Mouse (Mus musculus) cerebral cortex, adult 2 months (tissue): ENCODE measurements around the gene Dlg1.

ENCODE experiments used
- WGBS: fragments of 180-500 bp; shearing (Covaris S2); methylation state at CpG from one replicate; pipeline ENCODE4 v1.1.7; 2018; 5-methylcytosine and 5-hydroxymethylcytosine counted together

Gene Dlg1

DNA sequence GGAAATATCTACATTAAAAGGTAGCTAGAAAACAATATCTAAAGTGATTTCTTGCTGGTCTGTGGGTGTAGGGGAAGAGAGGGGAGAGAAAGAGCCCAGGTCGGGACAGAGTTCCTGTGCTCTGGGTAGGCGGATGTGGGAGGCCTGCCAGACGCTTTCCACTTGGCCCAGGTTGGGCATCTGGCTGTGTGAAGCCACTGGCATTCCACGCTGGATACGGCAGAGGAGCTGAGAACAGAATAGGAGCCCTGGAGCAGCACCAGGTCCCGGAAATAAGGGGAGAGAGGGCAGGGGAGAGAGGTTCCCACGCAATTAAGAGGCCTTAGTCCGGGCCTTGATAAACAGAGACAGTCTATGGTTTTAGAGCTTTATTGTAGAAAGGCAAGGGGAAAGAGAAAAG, 77.0 kb downstream of the Dlg1 start:
- 44% methylated on average over 8 of the region's 8 CpGs for WGBS

DNA sequence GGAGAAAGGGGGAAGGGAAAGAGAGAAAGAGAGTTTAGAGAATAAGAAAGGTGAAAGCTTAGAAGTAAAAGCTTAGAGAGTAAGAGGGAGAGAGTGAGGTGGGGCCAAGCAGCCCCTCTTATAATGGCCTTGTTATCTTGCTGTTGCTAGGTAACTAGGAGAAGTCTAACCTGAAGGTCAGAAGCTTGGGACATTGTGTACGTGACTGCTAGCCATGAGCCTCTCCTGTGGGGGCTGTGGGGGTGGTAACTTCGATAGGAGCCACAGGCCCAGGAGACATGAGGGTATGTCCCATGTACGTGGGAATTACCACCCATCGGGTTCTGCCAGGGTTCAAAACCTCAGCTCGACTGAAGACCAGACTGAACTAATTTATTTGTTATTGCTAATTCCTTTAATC, 77.5 kb downstream of the Dlg1 start:
- WGBS: 82% methylated on average over 5 of the region's 5 CpGs

DNA sequence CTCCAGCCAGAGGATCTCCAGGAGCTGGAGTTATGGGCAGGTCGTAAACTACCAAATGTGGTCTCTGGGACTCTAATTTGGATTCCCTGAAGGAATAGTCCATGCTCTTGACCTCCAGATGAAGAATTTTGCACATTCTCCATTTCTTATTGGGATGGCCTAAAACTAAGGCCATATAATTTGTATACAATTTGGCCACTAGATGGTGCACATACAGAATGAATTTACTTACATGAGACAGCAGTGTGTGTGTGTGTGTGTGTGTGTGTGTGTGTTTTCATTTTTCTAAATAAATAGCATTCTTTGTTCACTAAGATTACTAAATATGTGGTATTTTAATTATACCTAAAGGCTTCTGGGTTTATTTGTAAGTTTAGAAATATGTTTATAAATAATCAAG, 87.3 kb downstream of the Dlg1 start:
- 88% methylated on average over 1 of the region's 1 CpGs for WGBS

DNA sequence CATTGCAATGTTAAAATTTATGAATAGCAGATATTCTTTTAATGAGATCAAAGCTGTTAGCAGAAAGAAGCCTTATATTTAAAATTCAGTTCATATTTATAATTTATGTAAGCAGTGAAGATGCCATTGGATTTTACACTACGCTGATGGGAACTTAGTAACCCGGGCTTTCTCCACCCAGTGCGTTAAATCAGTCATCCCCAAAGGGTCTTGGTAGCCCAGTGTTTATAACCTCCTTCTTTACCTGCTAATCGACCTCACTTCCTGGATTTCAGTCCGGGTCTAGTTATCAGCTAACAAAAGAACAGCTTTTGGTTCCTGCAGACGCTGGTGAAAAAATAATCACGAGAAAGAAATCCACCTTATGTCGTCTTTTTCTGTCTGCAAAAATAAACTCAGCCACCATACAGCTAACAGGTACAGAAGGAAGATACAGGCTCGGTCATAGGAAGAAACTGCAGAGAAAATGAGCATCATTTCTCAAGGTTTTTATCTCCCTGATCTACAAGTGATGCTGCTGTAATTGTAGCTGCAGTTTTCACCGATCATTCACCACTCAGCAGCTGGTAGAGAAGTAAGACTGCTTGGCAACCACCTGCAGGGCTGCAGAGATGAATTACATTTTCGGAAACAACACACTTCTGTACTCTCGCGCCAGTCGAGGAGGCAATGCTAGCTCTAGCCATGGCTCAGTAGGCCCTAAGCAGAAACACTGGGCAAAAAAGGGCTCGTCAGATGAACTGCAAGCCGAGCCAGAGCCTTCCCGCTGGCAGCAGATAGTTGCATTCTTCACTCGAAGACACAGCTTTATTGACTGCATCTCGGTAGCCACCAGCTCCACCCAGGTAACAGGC, 91.2 kb downstream of the Dlg1 start:
- WGBS: 19% methylated on average over 19 of the region's 19 CpGs

DNA sequence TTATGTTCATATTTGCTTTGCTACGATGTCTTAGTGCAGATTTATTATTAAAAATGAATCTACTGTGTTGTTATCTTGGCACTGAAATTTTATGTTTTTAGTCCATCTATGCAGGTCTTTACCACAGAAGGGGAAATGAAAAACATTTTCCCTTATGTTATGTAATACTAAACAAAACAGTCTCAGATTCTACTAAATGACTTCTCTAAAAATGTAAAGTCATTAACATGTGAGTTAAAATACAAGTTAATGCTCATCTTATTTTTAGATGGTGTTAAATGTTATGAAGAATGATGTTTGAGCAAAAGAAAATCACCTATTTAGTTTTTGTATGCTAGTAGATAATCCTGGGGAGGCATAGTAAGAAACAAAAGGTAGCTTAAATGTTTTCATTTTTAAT, 91.8 kb downstream of the Dlg1 start:
- 25% methylated on average over 1 of the region's 1 CpGs for WGBS

DNA sequence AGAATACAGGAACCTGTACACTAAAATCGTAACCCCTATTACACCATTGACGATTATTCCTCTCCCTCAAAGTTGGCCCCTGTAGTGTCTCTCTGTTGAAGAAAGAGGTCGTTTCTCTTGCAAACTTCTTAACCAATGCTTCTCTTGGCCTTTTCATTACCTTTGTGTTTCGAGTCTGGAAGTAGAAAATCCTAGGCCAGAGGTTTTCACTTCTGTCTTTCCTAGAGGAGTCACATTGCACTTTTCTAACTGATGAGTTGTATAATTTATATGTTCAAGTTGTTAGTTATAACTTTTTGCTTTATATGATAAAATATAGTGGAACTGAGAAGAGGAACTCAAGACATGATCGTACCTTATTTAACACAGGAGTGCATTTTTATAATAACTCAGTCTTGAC, 93.2 kb downstream of the Dlg1 start:
- WGBS: 43% methylated on average over 5 of the region's 5 CpGs

DNA sequence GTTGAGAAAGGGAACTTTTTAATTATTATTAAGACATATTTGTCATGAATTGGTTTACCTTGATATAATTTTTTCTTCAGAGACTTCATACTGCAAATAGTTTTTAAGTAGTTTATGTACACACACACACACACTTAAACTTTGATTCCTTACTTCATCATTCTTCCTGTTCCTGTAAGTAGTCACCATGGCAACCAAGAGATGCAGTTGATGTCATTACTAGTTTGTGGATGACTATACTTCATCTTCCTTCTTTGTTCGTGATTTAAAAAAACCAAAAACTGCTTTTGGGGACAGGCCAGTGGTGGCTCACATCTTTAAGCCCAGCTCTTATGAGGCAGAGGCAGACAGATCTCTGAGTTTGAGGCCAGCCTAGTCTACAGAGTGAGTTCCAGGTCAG, 94.4 kb downstream of the Dlg1 start:
- 38% methylated on average over 1 of the region's 1 CpGs for WGBS

DNA sequence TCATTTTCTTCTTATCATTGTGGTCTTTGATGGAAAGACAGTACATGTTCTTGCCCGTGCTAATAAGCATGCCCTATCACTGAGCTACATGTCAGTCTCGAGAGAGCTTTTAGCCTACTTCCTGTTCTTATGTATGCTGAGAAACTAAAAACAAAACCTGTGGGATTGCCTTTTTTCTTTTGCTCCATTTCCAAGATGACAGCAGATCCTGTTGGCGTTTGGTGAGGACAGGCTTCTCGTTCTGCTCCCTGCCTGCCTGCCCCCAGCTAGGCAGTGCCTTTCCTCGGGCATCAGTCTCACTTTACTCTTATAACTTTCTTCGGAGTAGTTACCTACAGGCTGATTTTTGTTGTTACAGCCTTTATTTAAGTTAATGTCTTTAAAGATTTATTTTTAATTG, 96.2 kb downstream of the Dlg1 start:
- WGBS: 38% methylated on average over 6 of the region's 6 CpGs

DNA sequence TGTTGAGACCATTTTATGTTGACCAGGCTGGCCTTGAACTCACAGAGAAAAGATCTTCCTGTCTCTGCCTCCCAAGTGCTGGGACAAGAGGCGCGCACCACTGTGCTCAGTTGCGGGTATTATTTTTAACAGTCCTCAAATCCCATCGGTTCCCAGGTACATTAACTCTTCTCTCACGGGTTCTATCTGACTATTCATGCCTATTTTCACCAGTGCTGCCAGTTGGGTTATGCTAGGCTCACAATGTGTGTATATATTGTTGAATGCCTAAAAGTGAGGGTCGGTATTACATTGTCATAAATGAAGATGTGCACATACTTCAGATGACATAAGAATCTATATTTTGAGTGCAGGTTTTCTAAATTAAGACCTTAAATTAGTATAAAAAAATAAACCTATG, 103.1 kb downstream of the Dlg1 start:
- 72% methylated on average over 6 of the region's 6 CpGs for WGBS

DNA sequence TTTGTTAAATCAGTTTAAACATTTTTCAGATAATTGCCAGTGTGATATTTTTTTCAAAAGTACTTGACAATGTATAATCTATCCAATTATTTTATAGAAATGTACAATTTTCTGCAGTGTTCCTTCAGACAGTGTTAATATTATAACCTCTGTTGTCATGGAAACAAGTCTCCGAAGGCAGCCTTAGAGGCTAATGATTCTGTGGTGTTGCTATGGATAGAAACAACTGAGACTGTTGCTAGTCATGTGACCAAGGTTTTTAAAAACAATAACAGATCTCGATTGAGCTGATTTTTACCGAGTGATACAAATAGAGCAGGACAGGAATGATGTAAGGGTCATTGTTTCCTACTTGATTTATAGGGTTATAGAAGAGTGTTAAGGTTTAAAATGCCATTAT, 103.5 kb downstream of the Dlg1 start:
- WGBS: 12% methylated on average over 3 of the region's 3 CpGs

DNA sequence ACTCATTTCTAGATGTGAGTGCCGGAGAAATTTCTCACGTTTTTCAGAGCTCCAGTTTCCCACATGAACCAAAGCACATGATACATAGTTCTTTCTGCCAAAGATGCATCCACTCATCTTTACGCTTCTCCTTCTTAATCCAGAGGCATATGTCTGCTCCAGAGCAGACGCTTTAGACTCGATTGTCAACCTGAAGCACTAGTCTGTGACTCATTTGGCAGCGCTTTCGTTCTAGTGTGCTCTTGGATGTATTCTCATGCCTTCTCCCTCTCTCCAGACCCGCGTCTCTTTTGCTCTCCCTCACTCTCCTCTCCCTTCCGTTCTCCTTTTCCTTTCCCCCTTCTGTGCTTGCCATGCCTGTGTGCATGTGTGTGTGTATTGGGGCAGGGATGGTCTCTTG, 112.7 kb downstream of the Dlg1 start:
- 47% methylated on average over 10 of the region's 10 CpGs for WGBS

DNA sequence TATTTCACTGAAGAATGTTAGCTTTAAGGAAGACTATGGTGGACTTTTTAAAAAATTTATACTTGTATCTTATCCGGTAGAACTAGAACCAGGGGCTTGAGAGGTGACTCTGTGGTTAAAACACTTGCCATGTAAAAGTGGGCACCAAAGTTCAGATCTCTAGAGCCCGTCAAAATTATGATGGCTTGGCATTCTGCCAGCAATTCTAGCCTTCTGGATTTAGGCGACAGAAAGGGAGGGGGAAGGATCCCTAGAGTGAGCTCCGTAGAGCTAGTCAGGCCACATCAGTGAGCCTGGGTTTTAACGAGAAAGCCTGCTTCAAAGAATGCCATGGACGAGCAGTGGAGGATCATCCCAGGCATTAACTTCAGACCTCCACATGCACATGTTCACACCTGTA, 117.8 kb downstream of the Dlg1 start:
- WGBS: 49% methylated on average over 6 of the region's 6 CpGs

DNA sequence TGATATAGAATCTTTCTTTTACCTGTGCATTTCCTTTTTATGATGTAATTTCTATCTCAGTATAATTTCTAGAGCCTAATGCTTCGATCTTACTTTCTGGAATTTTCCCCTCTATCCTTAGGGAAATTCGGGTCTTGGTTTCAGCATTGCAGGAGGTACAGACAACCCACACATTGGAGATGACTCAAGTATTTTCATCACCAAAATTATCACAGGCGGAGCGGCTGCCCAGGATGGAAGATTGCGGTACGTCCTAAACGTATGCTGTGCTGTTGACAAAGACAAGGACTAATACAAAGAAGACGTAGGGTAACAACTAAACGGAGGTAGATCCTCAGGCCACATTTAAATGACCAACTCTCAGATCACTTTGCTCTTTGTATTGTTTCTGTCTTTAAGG, 126.8 kb downstream of the Dlg1 start:
- WGBS: 52% methylated on average over 9 of the region's 9 CpGs

DNA sequence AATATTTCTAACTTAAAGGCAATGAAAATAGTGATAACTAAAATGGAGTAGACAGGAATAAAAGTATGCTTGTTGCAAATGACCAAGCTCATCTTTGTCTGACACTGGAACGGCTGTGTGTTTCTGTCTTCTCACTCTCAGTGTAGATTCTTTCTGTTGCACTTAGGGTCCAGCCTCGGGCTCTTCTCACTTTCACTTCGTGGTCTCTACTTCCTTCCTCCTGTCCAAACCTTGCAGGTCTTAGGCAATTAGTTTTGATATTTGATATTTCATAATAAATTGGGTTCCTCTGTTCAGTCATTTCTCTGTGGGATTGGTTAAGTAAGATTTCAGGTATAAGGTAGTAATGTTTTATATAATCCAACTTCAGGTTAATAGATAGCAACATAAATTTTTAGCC, 140.4 kb downstream of the Dlg1 start:
- 78% methylated on average over 3 of the region's 3 CpGs for WGBS

DNA sequence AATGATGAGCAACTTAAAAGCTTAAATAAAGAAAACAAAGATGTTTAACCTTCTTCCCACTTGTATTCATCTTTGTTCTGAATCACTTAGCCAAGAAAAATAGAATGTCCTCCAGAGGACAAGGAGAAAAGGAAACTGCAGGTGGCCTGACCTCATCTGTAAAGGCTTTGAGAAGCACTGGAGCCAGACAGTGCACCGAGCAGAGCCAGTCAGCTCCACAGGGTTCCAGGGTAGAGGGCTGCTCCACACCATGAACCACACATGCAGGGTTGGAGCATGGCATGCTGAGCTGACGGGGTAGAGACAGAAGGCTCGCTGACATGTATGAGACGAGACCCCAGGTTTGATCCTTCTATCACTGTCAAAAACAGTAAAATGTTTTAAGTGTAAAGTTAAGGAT, 162.8 kb downstream of the Dlg1 start:
- WGBS: 64% methylated on average over 4 of the region's 4 CpGs

DNA sequence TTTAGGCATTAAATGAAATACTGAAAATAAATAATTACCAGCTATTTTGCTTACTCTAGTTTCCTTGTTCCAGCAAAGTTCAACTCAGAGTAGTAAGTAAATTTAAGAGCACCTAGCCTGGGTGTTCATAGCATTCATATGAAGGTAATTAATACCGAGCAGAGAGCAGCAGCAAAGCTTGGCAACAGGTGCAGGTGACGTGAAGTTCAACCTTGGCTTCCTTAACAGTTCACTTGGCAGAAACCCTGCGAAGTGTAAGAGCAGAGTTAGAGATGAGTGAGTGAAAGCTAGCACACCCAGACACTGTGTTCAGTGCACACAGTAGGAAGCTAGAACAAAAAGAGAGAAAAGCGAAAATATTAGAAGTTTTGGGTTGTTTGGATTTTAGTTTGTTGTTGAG, 167.5 kb downstream of the Dlg1 start:
- WGBS: 82% methylated on average over 4 of the region's 4 CpGs

DNA sequence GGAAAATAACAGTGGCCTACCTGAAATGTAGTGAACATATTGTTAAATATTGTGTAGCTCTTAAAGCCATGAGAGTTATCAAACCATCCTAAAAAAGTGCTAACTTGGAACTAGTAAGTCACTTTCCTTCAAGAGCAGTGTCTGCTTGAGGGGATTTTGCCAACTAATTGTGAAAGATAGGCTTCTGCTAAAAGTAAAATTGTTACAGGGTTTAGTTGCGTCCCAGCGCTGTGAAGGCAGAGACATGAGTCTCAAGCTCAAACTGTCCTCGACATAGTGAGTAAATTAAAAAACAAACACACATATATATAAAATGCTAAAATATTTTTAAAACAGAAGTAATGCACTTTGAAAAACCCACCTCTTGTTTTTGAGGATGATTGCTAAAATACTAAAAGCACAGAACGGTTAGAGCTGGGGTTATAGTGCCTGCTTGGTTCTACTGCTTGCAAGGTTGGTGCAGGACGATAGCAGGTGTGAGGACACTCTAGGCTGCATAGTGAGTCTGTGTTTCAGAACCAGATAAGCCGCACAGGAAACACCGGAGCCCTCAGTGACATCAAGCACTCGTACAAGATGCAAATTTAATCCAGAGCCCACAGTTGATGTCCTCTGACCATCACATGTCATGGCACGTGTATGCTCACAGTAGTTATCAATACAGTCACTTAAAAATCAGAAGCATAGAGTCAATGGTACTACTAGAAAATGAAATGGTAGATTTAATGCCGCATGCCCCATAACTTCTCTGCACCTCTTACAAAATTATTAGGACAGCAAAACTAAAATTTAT, 169.6 kb downstream of the Dlg1 start:
- WGBS: 89% methylated on average over 10 of the region's 10 CpGs

DNA sequence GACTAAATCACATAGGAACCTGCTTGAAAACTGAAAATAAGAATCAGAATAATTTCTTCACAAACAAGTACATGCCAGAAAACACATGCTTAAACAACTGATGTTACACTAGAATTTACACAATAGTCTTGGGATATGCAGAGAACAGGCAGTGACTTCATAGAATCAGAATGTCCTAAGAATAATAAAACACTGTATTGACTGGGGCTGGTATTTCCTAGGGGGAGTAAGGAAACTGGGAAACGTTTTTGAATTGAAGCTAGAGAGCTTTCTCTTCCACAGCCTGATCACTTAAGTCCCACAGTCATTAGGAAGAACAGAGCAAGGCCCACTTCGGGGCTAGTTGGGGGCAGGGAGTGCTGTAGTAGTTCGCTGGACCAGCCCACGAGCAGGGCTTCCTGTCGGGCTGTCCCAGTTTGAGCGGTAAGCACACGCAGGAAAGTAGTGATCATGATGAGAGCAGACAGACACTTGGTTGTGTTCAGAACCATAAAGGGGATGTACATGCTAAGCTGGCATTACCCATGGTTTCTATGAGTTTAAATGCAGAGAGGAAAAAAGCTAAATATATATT, 170.9 kb downstream of the Dlg1 start:
- WGBS: 18% methylated on average over 7 of the region's 7 CpGs

DNA sequence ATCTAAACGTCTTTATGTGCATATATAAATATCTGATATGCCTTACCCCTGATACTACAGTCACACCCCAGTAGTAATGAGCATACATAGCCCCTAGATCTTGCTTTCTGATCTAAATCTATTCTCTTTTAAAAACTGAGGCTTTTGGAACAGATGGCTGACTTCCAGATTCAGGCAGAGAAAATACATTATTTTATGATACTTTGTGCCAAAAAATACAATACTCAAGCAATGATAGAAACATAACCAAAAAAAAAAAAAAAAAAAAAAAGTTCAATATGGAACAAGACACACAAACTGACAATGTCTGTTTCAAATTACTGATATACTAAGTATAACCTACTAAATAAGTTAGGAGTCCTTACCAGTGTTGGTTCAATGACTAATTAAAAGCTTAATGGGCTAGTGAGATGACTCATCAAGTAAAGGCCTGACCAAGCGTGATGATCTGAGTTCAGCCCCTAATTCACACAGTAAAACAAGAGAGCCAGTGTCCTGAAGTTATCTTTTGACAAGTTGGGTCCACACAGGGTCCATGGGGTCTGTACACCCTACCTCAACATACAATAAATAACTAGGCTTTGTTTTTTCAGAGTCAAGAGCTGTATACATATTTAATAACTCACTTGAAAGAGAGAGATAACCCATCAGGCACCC, 171.5 kb downstream of the Dlg1 start:
- 44% methylated on average over 2 of the region's 2 CpGs for WGBS

DNA sequence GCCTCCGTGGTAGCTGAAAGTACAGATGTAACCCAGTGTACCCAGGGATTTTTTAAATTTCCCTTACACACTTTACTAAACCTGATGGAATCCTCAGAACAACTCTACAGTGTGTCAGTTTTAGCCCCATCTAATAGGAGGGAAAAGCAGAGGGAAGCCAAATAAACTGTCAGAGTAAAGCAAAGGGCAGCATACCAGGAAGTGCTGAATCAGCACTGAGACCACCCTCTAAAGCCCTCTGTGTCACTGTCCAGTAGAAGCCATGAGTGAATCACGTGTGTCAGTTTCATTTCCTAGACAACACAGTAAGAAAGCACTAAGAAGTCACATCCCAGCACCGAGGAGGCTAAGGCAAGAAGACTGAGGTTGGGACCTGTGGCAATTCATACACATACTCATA, 174.1 kb downstream of the Dlg1 start:
- 77% methylated on average over 3 of the region's 3 CpGs for WGBS

DNA sequence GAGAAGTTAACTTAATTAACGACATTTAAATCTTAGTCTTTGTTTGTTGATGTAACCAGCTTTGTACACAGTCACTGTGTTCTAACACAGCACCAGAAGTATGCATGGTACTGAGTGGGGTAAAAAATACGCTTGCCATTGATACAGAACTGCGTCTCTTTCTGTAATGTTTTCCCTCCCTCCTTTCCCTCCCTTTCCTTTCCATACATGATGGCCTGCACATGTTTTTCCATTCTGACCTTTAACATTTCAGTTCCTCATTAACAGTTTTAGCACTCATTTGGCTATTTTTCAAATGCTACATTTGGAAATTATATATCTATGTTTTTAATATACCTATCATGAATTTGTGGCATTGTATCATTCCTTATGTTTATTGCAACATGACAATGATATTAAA, 181.0 kb downstream of the Dlg1 start:
- WGBS: 85% methylated on average over 3 of the region's 3 CpGs

DNA sequence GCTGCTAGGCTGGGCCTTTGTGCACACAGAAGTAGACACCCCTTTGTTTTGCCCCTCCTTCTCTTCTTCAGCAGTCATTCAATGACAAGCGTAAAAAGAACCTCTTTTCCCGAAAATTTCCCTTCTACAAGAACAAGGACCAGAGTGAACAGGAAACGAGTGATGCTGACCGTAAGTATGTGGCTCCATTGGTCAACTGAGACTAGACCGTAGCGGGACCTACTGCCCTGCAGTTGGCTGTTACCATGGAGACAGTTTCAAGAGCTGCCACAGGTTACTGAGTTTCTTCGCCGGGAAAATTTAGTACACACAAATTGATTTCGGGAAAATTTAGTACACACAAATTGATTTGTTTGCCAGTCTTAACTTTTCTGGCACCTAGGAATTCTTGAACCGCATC, 183.5 kb downstream of the Dlg1 start:
- 81% methylated on average over 10 of the region's 10 CpGs for WGBS
